Mouse (Mus musculus): ENCODE data around the gene Osbpl10. TPM values are rescaled to one million over a fixed set of nuclear protein-coding genes. Genes with fewer than 3 reads are reported as not detected.
A peak's percentile ranks its signal among the peaks of the same experiment; 100 is the strongest.

The Osbpl10 gene
- total and polyA plus RNA-seq, 2 experiments from 2014 or later = 3.3 to 22.5 TPM

- no peak for ATAC-seq
- H3K27ac ChIP-seq = no peak overlapping the region
- H3K27me3 ChIP-seq (ENCODE audit: insufficient read depth, low read length) = no peaks in the 10 kb centered on the region
- no peak for DNase-seq (ENCODE audit: low spot score)
- H3K4me2 ChIP-seq (ENCODE audit: low read depth, low read length) = no peak overlapping the region
- WGBS = 71% methylated on average over 5 of the region's 5 CpGs
- H3K4me3 ChIP-seq (ENCODE audit: low read length) = no peak overlapping the region
- no peaks in the 10 kb centered on the region for H3K36me3 ChIP-seq (ENCODE audit: insufficient read depth, low read length)
- no peaks in the 10 kb centered on the region for H3K9me3 ChIP-seq (ENCODE audit: low read length)
- no peaks in the 10 kb centered on the region for H3K4me1 ChIP-seq (ENCODE audit: insufficient read depth, low read length)
- no peak overlapping the region for H3K9ac ChIP-seq (replicated peaks; ENCODE audit: low read length)
- no peak for TF ChIP-seq CTCF (IDR thresholded peaks at IDR 0.05; ENCODE audit: low read depth)
Observed at GRCm38 (mm10) chr9:115161591-115161990, 183.2 kb downstream of the Osbpl10 start.

- ATAC-seq (peak; percentile 72), DNase-seq (ENCODE audit: low spot score) (peak; percentile 75)
- Histone ChIP-seq H3K9ac (replicated peaks; ENCODE audit: low read length) (no peak overlapping the region), H3K27ac (no peak overlapping the region), H3K27me3 (ENCODE audit: insufficient read depth, low read length) (no peaks in the 10 kb centered on the region), H3K4me2 (ENCODE audit: low read depth, low read length) (no peak overlapping the region), H3K9me3 (ENCODE audit: low read length) (no peaks in the 10 kb centered on the region), H3K4me3 (ENCODE audit: low read length) (no peak overlapping the region), H3K4me1 (ENCODE audit: insufficient read depth, low read length) (no peaks in the 10 kb centered on the region), H3K36me3 (ENCODE audit: insufficient read depth, low read length) (no peaks in the 10 kb centered on the region)
- 58% methylated on average over 5 of the region's 5 CpGs for WGBS
- peak; percentile 77 for TF ChIP-seq CTCF (IDR thresholded peaks at IDR 0.05; ENCODE audit: low read depth)
Observed at GRCm38 (mm10) chr9:115163031-115163430, 184.7 kb downstream of the Osbpl10 start.

GRCm38 (mm10) chr9:115163693-115164092, 185.3 kb downstream of the Osbpl10 start:
- DNase-seq (ENCODE audit: low spot score) = no peak
- Histone ChIP-seq H3K36me3 (ENCODE audit: insufficient read depth, low read length) (no peaks in the 10 kb centered on the region), H3K9me3 (ENCODE audit: low read length) (no peaks in the 10 kb centered on the region), H3K4me3 (ENCODE audit: low read length) (no peak overlapping the region), H3K27ac (no peak overlapping the region), H3K9ac (replicated peaks; ENCODE audit: low read length) (no peak overlapping the region), H3K4me2 (ENCODE audit: low read depth, low read length) (no peak overlapping the region), H3K4me1 (ENCODE audit: insufficient read depth, low read length) (no peaks in the 10 kb centered on the region), H3K27me3 (ENCODE audit: insufficient read depth, low read length) (no peaks in the 10 kb centered on the region)
- WGBS = 68% methylated on average over 8 of the region's 8 CpGs
- TF ChIP-seq CTCF (IDR thresholded peaks at IDR 0.05; ENCODE audit: low read depth) = no peak
- ATAC-seq = no peak

- Histone ChIP-seq H3K27ac (no peak overlapping the region), H3K36me3 (ENCODE audit: insufficient read depth, low read length) (no peaks in the 10 kb centered on the region), H3K4me1 (ENCODE audit: insufficient read depth, low read length) (no peaks in the 10 kb centered on the region), H3K4me3 (ENCODE audit: low read length) (no peak overlapping the region), H3K27me3 (ENCODE audit: insufficient read depth, low read length) (no peaks in the 10 kb centered on the region), H3K9me3 (ENCODE audit: low read length) (no peaks in the 10 kb centered on the region), H3K9ac (replicated peaks; ENCODE audit: low read length) (no peak overlapping the region), H3K4me2 (ENCODE audit: low read depth, low read length) (no peak overlapping the region)
- ATAC-seq (no peak), DNase-seq (ENCODE audit: low spot score) (no peak)
- WGBS = 76% methylated on average over 7 of the region's 7 CpGs
- no peak for TF ChIP-seq CTCF (IDR thresholded peaks at IDR 0.05; ENCODE audit: low read depth)
Observed at GRCm38 (mm10) chr9:115164351-115164750, 186.0 kb downstream of the Osbpl10 start.

- WGBS = 59% methylated on average over 8 of the region's 8 CpGs
Observed at GRCm38 (mm10) chr9:115165996-115166395, 187.6 kb downstream of the Osbpl10 start.

GRCm38 (mm10) chr9:115169591-115169990, 191.2 kb downstream of the Osbpl10 start:
- no peak for TF ChIP-seq CTCF (IDR thresholded peaks at IDR 0.05; ENCODE audit: low read depth)
- H3K4me3 ChIP-seq (ENCODE audit: low read length) = no peak overlapping the region
- H3K27me3 ChIP-seq (ENCODE audit: insufficient read depth, low read length) = no peaks in the 10 kb centered on the region
- no peaks in the 10 kb centered on the region for H3K4me1 ChIP-seq (ENCODE audit: insufficient read depth, low read length)
- H3K36me3 ChIP-seq (ENCODE audit: insufficient read depth, low read length) = no peaks in the 10 kb centered on the region
- no peak overlapping the region for H3K9ac ChIP-seq (replicated peaks; ENCODE audit: low read length)
- H3K9me3 ChIP-seq (ENCODE audit: low read length) = no peaks in the 10 kb centered on the region
- H3K4me2 ChIP-seq (ENCODE audit: low read depth, low read length) = no peak overlapping the region
- DNase-seq (ENCODE audit: low spot score) (no peak), ATAC-seq (no peak)
- WGBS = 84% methylated on average over 13 of the region's 13 CpGs
- no peak overlapping the region for H3K27ac ChIP-seq

More at GRCm38 (mm10) chr9:115165996-115166395, 187.6 kb downstream of the Osbpl10 start:
- Histone ChIP-seq H3K4me2 (ENCODE audit: low read depth, low read length) (no peak overlapping the region), H3K9ac (replicated peaks; ENCODE audit: low read length) (no peak overlapping the region), H3K4me3 (ENCODE audit: low read length) (no peak overlapping the region), H3K4me1 (ENCODE audit: insufficient read depth, low read length) (no peaks in the 10 kb centered on the region), H3K36me3 (ENCODE audit: insufficient read depth, low read length) (no peaks in the 10 kb centered on the region), H3K27me3 (ENCODE audit: insufficient read depth, low read length) (no peaks in the 10 kb centered on the region), H3K9me3 (ENCODE audit: low read length) (no peaks in the 10 kb centered on the region), H3K27ac (no peak overlapping the region)
- ATAC-seq (no peak), DNase-seq (ENCODE audit: low spot score) (no peak)
- TF ChIP-seq CTCF (IDR thresholded peaks at IDR 0.05; ENCODE audit: low read depth) = no peak

- H3K4me1 ChIP-seq (ENCODE audit: insufficient read depth, low read length) = no peaks in the 10 kb centered on the region
- no peaks in the 10 kb centered on the region for H3K36me3 ChIP-seq (ENCODE audit: insufficient read depth, low read length)
- H3K9me3 ChIP-seq (ENCODE audit: low read length) = no peaks in the 10 kb centered on the region
- no peak for TF ChIP-seq CTCF (IDR thresholded peaks at IDR 0.05; ENCODE audit: low read depth)
- WGBS = 76% methylated on average over 6 of the region's 6 CpGs
- no peak for DNase-seq (ENCODE audit: low spot score)
- H3K9ac ChIP-seq (replicated peaks; ENCODE audit: low read length) = no peak overlapping the region
- H3K27ac ChIP-seq = no peak overlapping the region
- H3K27me3 ChIP-seq (ENCODE audit: insufficient read depth, low read length) = no peaks in the 10 kb centered on the region
- no peak for ATAC-seq
- H3K4me3 ChIP-seq (ENCODE audit: low read length) = no peak overlapping the region
- H3K4me2 ChIP-seq (ENCODE audit: low read depth, low read length) = no peak overlapping the region
Observed at GRCm38 (mm10) chr9:115172096-115172495, 193.7 kb downstream of the Osbpl10 start.

All from hindbrain, postnatal 0 days (tissue).